Mouse (Mus musculus) layer of hippocampus, adult 2 months (tissue): ENCODE measurements at regions not wholly inside any gene's neighbourhood (a gene's known extent, or its start where the extent isn't known, plus 50 kb on each side); places are given as distances from the start of the nearest gene placed in this dataset.

Experiments
- DNase-seq, 2 experiments: peaks; one replicate each; pipeline ENCODE4 v3.0.0; 2022; ENCODE audit warnings: low spot score in 2 of 2
- H3K27ac ChIP-seq: fragments of 200-600 bp; 2 replicates; pipeline ENCODE4 v1.8.1; 2022
- H3K4me3 ChIP-seq: fragments of 200-600 bp; 2 replicates; pipeline ENCODE4 v1.8.1; 2022; ENCODE audit warnings: mild to moderate bottlenecking
- CTCF ChIP-seq: fragments of 200-600 bp; conservative IDR thresholded peaks from 2 replicates; pipeline ENCODE4 v1.8.1; 2022; ENCODE audit warnings: antibody characterized with exemption, mild to moderate bottlenecking, moderate library complexity

DNA sequence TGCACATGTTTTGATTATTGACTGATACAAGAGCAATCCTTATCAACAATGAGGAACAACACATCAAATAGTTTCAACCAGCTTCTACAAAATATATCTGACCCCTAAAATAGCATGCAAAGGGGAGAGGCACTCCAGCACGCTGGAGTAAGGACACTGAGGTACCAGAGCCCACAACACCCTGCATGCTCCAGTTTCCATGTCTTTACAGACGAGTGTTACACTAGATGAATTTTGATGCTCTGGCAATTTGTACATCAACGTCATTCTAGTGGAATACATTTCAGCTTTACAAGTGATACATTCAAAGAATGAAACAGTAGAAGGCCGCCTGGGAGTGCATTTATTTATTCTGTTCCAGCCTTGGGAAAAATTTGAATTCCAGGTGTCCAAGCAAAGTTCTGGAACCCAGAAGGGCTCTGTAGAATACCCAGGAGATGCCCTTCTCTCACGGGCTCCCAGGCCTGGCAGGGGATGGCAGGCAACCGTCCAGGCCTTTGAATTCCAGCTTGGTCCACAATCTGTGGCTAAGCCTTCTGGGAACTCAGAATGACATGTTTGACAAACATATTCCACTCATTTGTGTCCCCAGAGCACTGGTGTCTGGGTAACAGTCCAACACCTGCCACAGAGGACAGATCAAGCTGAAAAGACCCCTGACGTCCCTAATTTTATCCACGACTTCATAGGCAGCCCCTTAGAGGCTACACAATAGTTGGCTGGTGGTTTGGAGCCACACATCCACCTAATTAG, 595.6 kb upstream of the Klf4 start:
- DNase-seq, result no peak
- H3K4me3 ChIP-seq, result no peak overlapping the region
- H3K27ac ChIP-seq, result no peak overlapping the region
- no peak for TF ChIP-seq CTCF

GRCm38 (mm10) chr4:56124515-56124914, 592.2 kb upstream of the Klf4 start:
- no peak for TF ChIP-seq CTCF
- H3K4me3 ChIP-seq, result no peak overlapping the region

GRCm38 (mm10) chr4:56122198-56122597, 589.9 kb upstream of the Klf4 start:
- no peak for TF ChIP-seq CTCF
- no peak for DNase-seq
- H3K27ac ChIP-seq, result no peak overlapping the region
- H3K4me3 ChIP-seq, result no peak overlapping the region

More at GRCm38 (mm10) chr4:56124515-56124914, 592.2 kb upstream of the Klf4 start:
- H3K27ac ChIP-seq, result no peak overlapping the region
- DNase-seq, result no peak

DNA sequence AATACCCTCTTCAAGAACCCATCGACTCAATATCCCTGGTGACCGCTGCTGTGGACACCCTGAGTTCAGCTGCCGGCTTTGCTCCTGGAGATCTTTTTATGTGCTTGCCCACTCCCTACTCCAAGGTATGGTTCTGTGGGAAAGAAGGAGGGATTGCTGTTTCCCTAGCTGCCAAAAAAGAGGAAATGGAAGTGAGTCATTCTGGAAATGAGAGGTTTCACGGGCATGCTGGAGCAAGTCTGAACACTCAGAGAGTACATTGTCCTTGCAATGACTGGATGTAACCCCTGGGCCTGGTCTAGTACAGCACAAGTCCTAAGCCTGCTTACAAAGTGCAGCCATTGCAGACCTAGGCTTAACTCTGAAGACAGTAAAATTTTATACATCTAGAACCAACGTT, 589.4 kb upstream of the Klf4 start:
- DNase-seq, result no peak
- Histone ChIP-seq H3K4me3 (no peak overlapping the region), H3K27ac (no peak overlapping the region)
- no peak for TF ChIP-seq CTCF

DNA sequence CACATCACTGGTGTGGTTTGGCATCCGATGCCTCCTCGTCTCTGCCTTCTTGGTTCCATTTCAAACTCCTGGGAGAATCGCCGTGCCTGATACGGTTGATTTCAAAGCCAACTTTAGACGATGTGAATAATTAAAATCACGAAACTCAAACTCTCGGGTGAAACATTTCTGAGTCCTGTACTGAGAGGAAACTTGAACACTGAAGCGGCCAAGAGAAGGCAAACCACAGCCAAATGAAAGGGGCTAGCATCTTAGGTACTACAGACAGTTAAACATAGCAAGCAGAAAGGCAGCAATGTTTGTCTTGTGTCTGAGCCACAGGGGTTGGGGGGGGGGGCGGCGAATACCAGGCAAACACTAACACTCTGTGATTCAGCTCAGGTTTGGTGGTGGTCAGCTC, 588.1 kb upstream of the Klf4 start:
- no peak overlapping the region for H3K27ac ChIP-seq
- H3K4me3 ChIP-seq, result no peak overlapping the region
- no peak for TF ChIP-seq CTCF
- no peak for DNase-seq

GRCm38 (mm10) chr4:56113701-56114196, 581.5 kb upstream of the Klf4 start:
- Histone ChIP-seq H3K27ac (peak overlapping the region; percentile 81), H3K4me3 (peak overlapping the region; percentile 37)
- TF ChIP-seq CTCF, result no peak
- peak; percentile 16 to 30 for DNase-seq

DNA sequence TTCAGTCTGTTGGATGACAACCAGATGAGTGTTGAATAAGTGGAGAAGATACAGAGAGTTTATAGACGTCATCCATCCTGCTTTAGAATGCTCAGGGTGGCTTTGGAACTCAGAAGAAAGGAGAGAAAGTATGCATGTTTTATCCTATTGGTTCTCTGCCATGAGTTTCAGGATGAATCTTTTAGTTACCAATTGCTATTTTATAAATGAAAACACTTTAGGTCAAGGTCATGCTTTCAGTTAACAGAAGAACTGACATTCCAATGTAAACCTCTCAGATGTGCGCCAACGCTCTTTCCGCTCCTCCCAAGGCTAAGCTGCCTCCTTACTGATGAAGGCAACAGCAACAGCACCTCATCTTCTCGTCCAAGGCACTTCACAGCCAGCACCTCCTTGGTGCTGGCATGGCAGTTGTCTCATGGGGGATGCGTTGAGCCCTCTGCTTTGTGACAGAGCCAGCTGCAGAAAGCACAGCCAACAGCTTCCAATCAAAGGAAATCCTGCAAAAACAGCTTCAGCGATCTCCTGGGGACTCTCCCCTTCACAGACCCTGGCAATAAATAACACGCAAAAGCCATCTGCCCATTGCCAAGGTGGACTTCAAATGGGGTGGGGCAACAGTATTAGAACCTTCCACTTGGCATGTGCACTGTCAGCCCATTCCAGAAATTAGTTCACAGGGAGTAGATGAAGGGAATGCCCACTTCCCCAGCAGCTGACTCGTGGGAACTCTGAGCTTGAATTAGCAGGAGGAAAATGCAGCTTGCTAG, 580.9 kb upstream of the Klf4 start:
- H3K27ac ChIP-seq, result peak overlapping the region; percentile 81
- DNase-seq, result peak in 1 of 2 experiments; percentile 3
- TF ChIP-seq CTCF, result no peak
- no peak overlapping the region; the same call in 1 of the 2 replicates for H3K4me3 ChIP-seq

- H3K27ac ChIP-seq, result no peak overlapping the region
- no peak overlapping the region for H3K4me3 ChIP-seq
- no peak for TF ChIP-seq CTCF
- no peak for DNase-seq
These were observed 574.7 kb upstream of the Klf4 start for GRCm38 (mm10) chr4:56106962-56107361.

- H3K27ac ChIP-seq, result no peak overlapping the region
- no peak for TF ChIP-seq CTCF
- DNase-seq, result no peak
- H3K4me3 ChIP-seq, result no peak overlapping the region
These were observed 570.0 kb upstream of the Klf4 start for GRCm38 (mm10) chr4:56102314-56102713.

DNA sequence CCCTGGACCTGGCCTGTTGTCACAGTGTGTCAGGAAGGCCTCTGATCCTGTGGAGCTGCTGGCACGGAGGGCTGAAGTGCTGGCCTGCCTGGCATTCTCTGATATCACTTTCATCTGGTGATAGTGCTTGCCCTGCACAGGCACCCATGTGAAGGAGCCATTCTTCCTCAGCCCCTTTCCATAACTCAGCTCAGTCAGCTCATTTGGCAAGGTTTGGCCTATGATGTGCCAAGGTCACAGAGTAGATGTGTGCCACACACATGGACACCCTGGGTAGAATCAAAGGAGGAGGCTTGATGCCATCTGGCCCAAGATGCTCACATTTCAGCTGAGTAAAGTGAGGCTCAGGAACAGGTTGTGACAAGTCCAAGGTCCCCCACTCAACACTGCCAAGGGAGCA, 558.5 kb upstream of the Klf4 start:
- TF ChIP-seq CTCF, result no peak
- Histone ChIP-seq H3K4me3 (no peak overlapping the region), H3K27ac (no peak overlapping the region)
- no peak for DNase-seq

DNA sequence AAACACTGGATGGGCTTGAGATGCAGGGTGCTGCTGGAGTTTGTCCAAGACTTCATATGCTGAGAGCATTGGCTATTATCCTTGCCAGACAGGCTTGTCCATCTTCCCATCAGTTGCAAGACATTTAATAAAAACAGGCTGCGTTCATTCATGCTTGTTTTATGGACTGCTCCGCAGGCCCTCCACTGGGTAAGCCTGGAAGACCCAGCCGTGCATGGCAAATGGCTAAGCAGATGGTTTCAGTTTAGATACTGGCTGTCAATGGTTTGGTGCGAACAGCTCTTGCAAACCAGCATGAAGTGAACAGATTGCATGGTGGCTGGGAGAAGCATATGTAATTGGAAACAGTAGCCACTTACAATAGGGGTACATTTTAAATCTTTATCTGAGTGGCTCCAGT, 556.4 kb upstream of the Klf4 start:
- Histone ChIP-seq H3K4me3 (no peak overlapping the region), H3K27ac (no peak overlapping the region)
- no peak for TF ChIP-seq CTCF
- DNase-seq, result peak; percentile 75 to 84

DNA sequence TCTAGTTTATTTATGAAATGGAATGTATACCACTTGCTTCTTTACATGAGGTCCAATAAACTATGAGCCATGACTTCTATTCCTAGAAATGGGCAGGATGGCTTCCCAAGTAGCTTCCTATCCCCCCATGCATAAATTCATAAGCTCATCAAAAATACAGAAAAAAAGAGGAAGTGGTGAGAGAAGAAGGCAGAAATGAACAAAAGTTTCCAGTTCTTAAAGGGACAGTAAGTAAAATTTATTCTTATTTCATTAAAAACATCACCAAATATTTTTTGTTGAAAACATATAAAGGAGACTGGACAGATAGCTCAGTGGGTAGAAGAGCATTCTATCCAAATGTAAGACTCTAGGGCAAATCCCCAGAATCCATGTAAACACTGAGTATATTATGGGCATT, 554.0 kb upstream of the Klf4 start:
- Histone ChIP-seq H3K27ac (no peak overlapping the region), H3K4me3 (no peak overlapping the region)
- no peak for TF ChIP-seq CTCF
- no peak for DNase-seq

- Histone ChIP-seq H3K4me3 (no peak overlapping the region), H3K27ac (no peak overlapping the region)
- no peak for DNase-seq
- TF ChIP-seq CTCF, result no peak
These were observed 551.9 kb upstream of the Klf4 start for GRCm38 (mm10) chr4:56084205-56084604.
